In the genomic region with DNA sequence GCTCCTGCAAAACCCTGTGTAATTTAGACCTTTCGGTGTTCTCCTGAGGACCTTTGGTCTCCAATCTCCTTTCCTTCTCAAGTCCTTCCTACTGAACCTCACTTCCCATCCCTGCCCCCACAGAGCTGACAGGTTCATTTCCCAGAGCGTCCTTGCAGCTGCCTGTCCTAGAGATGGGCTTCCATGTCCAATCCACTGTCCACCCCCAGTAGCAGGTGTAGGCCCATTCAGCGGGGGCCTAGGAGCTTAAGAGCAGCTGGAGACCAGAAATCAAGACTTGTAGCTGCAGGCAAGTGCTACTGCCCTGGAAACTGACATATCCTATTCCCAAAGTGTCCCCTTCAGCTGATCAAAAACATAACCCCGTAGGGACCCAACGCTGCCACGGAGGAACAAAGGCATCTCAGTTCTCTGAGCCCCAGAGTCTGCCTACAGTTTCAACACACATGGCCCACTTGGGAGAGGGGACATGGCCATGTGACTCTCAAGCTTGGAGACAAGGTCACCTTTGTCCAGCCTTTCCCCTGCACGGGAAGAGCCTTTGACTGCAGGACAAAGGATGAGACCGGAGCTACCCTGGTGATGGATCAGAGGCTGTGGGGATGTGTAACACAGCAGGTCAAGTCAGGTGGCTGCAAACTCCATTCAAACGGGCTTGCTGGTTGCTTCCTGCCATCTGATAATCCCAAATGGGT, we compare ENCODE assay signal across 12 mouse cellular contexts. TPM values are rescaled to one million over a fixed set of nuclear protein-coding genes. Genes with fewer than 3 reads are reported as not detected.
DNase-seq lines count a peak whose midpoint lies in the region; ATAC-seq lines count a peak whose summit lies in the region.
"Had no signal": no experiment of that assay in that cellular context is flagged by ENCODE, and none has a peak within 500 bp of the region (broad histone marks: within the 10 kb centered on the region; RNA-seq: fewer than 3 reads in every experiment).

No protein-coding gene starts in this region.

- no peak for DNase-seq in heart, postnatal 36 days
- DNase-seq in neural tube, embryonic 10.5 days (ENCODE audit: extremely low spot score, low spot score), result no peak
- no peak for DNase-seq in kidney, postnatal 14 days
- DNase-seq: adrenal gland, postnatal 14 days; layer of hippocampus, postnatal 36 days; spleen, adult 18-20 months had no signal

- intact Hi-C loops in heart, postnatal 36 days (cut with DNase I), result no loop called here

- no peaks in the 10 kb centered on the region for H3K27me3 ChIP-seq in heart, embryonic 16.5 days (ENCODE audit: control insufficient read depth, insufficient read depth, low read length)
- no peaks in the 10 kb centered on the region for H3K27me3 ChIP-seq in neural tube, embryonic 13.5 days
- H3K27me3 ChIP-seq in hindbrain, embryonic 16.5 days (replicated peaks; ENCODE audit: control insufficient read depth, insufficient read depth, low read length), result no peaks in the 10 kb centered on the region
- no peaks in the 10 kb centered on the region for H3K27me3 ChIP-seq in neural tube, embryonic 15.5 days (replicated peaks)
- H3K27me3 ChIP-seq: forebrain, embryonic 13.5 days; limb, embryonic 15.5 days had no signal

- H3K4me2 ChIP-seq in heart, embryonic 16.5 days (ENCODE audit: low read depth, low read length), result no peak overlapping the region
- no peak overlapping the region for H3K4me2 ChIP-seq in neural tube, embryonic 13.5 days
- no peak overlapping the region for H3K4me2 ChIP-seq in hindbrain, embryonic 16.5 days (ENCODE audit: low read length)
- H3K4me2 ChIP-seq in neural tube, embryonic 15.5 days, result no peak overlapping the region
- H3K4me2 ChIP-seq: forebrain, embryonic 13.5 days; limb, embryonic 15.5 days had no signal

- H3K27ac ChIP-seq in heart, embryonic 16.5 days (ENCODE audit: low read length), result no peak overlapping the region
- H3K27ac ChIP-seq in neural tube, embryonic 13.5 days (replicated peaks), result 0 out of 2 replicates have a peak overlapping the region, but pooled peaks have one; percentile 9
- no peak overlapping the region for H3K27ac ChIP-seq in hindbrain, embryonic 16.5 days (ENCODE audit: low read depth, low read length)
- H3K27ac ChIP-seq in neural tube, embryonic 15.5 days (replicated peaks), result no peak overlapping the region
- H3K27ac ChIP-seq: forebrain, embryonic 13.5 days had no signal

- ATAC-seq in heart, embryonic 16.5 days (replicated peaks; ENCODE audit: extremely low read depth, insufficient read depth, low FRiP score), result no peak
- no peak for ATAC-seq in neural tube, embryonic 13.5 days (ENCODE audit: low read depth)
- peak; percentile 66; the same call in 1 of the 2 replicates for ATAC-seq in hindbrain, embryonic 16.5 days
- peak; percentile 21; the same call in 1 of the 2 replicates for ATAC-seq in neural tube, embryonic 15.5 days (ENCODE audit: low FRiP score)
- ATAC-seq: forebrain, embryonic 13.5 days had no signal

- 0 out of 2 replicates have a peak overlapping the region, but pooled peaks have one; percentile 10 for H3K9ac ChIP-seq in heart, embryonic 16.5 days (ENCODE audit: low read length)
- no peak overlapping the region for H3K9ac ChIP-seq in neural tube, embryonic 13.5 days
- H3K9ac ChIP-seq in hindbrain, embryonic 16.5 days (ENCODE audit: low read depth, low read length), result no peak overlapping the region
- H3K9ac ChIP-seq in neural tube, embryonic 15.5 days (replicated peaks), result no peak overlapping the region
- H3K9ac ChIP-seq: forebrain, embryonic 13.5 days; limb, embryonic 15.5 days had no signal

- no peak overlapping the region for H3K4me3 ChIP-seq in heart, embryonic 16.5 days (ENCODE audit: low read length)
- H3K4me3 ChIP-seq in neural tube, embryonic 13.5 days, result no peak overlapping the region
- no peak overlapping the region for H3K4me3 ChIP-seq in hindbrain, embryonic 16.5 days (ENCODE audit: low read length)
- no peak overlapping the region for H3K4me3 ChIP-seq in neural tube, embryonic 15.5 days (replicated peaks)
- H3K4me3 ChIP-seq: forebrain, embryonic 13.5 days; limb, embryonic 15.5 days had no signal

- 0 out of 2 replicates have a peak, but pooled peaks cover under 1% of the 10 kb centered on the region for H3K36me3 ChIP-seq in heart, embryonic 16.5 days (ENCODE audit: control insufficient read depth, insufficient read depth)
- H3K36me3 ChIP-seq in neural tube, embryonic 13.5 days, result 0 out of 2 replicates have a peak, but pooled peaks cover 5% of the 10 kb centered on the region
- no peaks in the 10 kb centered on the region for H3K36me3 ChIP-seq in hindbrain, embryonic 16.5 days (ENCODE audit: control insufficient read depth, insufficient read depth, low read length)
- H3K36me3 ChIP-seq in neural tube, embryonic 15.5 days, result no peaks in the 10 kb centered on the region

- 52% methylated on average over 9 of the region's 9 CpGs for WGBS in heart, embryonic 16.5 days
- WGBS in neural tube, embryonic 13.5 days, result 58% methylated on average over 9 of the region's 9 CpGs
- WGBS in hindbrain, embryonic 16.5 days, result 53% methylated on average over 9 of the region's 9 CpGs
- 58% methylated on average over 9 of the region's 9 CpGs for WGBS in neural tube, embryonic 15.5 days

- no peaks in the 10 kb centered on the region for H3K9me3 ChIP-seq in heart, embryonic 16.5 days (replicated peaks; ENCODE audit: control insufficient read depth, low read length)
- no peaks in the 10 kb centered on the region for H3K9me3 ChIP-seq in neural tube, embryonic 13.5 days
- no peaks in the 10 kb centered on the region for H3K9me3 ChIP-seq in hindbrain, embryonic 16.5 days (ENCODE audit: control insufficient read depth, low read length)
- H3K9me3 ChIP-seq in neural tube, embryonic 15.5 days (replicated peaks), result no peaks in the 10 kb centered on the region
- H3K9me3 ChIP-seq: forebrain, embryonic 13.5 days; limb, embryonic 15.5 days had no signal

- peaks cover 36% of the 10 kb centered on the region for H3K4me1 ChIP-seq in heart, embryonic 16.5 days (ENCODE audit: control insufficient read depth, insufficient read depth, low read length)
- peaks cover 23% of the 10 kb centered on the region for H3K4me1 ChIP-seq in neural tube, embryonic 13.5 days (replicated peaks)
- H3K4me1 ChIP-seq in hindbrain, embryonic 16.5 days (ENCODE audit: control insufficient read depth, insufficient read depth, low read depth, low read length), result peaks cover 3% of the 10 kb centered on the region; the same call in 1 of the 2 replicates
- H3K4me1 ChIP-seq in neural tube, embryonic 15.5 days, result peaks cover 1% of the 10 kb centered on the region

RNA-seq across cellular contexts. Expression of gene Emid1, which starts 37.3 kb away (rescaled TPM):
- 8.0 and 10.6 TPM in 2 replicates for polyA plus RNA-seq in heart, embryonic 16.5 days (2015; fragmentation: Nextera tagmentation; extraction: Ambion mirVana)
- total RNA-seq in heart, postnatal 36 days (2021), result 1 to 10 TPM; 2.1 to 3.8 TPM
- 16.5 and 18.9 TPM in 2 replicates for polyA plus RNA-seq in neural tube, embryonic 13.5 days (2015; fragmentation: Nextera tagmentation; extraction: Ambion mirVana)
- polyA plus RNA-seq in hindbrain, embryonic 16.5 days (2015; fragmentation: Nextera tagmentation; extraction: Ambion mirVana), result 15.8 and 18.2 TPM in 2 replicates
- polyA plus RNA-seq in neural tube, embryonic 15.5 days (2015; fragmentation: Nextera tagmentation; extraction: Ambion mirVana), result 20.1 and 30.6 TPM in 2 replicates

Comparison
In these comparisons a context has a peak if more than half of its experiments do, and no peak if none do; other contexts are left out.
1. ATAC-seq: peak in hindbrain, embryonic 16.5 days (single experiment) and neural tube, embryonic 15.5 days (single experiment); none in heart, embryonic 16.5 days (single experiment) and neural tube, embryonic 13.5 days (single experiment).